26 mouse cellular contexts compared by ENCODE assay signal in the genomic region with DNA sequence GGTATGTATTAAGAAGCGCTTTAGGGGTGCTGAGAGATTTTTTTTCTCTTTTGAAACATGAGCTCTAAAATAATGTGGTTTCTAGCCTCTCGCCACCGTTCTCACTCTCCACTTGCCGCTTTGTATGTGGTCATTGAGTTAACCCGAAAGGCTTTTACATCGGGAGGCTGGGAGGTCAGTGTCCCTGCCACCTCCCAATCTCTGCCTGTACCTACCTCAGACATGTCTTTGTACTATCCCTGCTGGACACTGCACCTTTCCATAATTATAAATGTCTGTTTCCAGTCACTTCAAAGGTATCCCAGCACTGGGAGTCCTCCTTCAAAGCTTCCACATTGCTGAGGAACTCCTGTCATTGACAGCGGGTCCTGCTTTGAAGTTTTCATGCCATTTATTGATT.
DNase-seq lines count a peak whose midpoint lies in the region; ATAC-seq and TF ChIP-seq lines count a peak whose summit lies in the region.
"Had no signal": no experiment of that assay in that cellular context is flagged by ENCODE, and none has a peak within 500 bp of the region (broad histone marks: within the 10 kb centered on the region; RNA-seq: fewer than 3 reads in every experiment).

No protein-coding gene starts in this region.

- H3K9ac ChIP-seq in forebrain, embryonic 13.5 days, result no peak overlapping the region
- H3K9ac ChIP-seq in forebrain, postnatal 0 days, result no peak overlapping the region
- no peak overlapping the region for H3K9ac ChIP-seq in midbrain, embryonic 15.5 days
- H3K9ac ChIP-seq: kidney, embryonic 15.5 days; limb, embryonic 12.5 days; liver, postnatal 0 days; neural tube, embryonic 13.5 days had no signal

- TF ChIP-seq CTCF in forebrain, postnatal 0 days (IDR thresholded peaks at IDR 0.05; ENCODE audit: low read depth), result no peak
- TF ChIP-seq CTCF in brain, embryonic 14.5 days (IDR thresholded peaks at IDR 0.05; ENCODE audit: borderline replicate concordance, extremely low read depth, insufficient read depth, insufficient read length), result no peak

- DNase-seq in forebrain, postnatal 0 days, result no peak
- DNase-seq in brain, embryonic 14.5 days (ENCODE audit: low read depth), result peak; percentile 63
- peak; percentile 39 for DNase-seq in mesoderm, embryonic 11.5 days (ENCODE audit: low read depth, low spot score)
- no peak for DNase-seq in ovary, adult 18-20 months (ENCODE audit: low spot score)
- no peak for DNase-seq in urinary bladder, postnatal 36 days (ENCODE audit: low spot score in 2 of 2)
- DNase-seq: adrenal gland, adult 8-10 months; cerebellum, adult 8-10 months; heart, postnatal 4 days; kidney, postnatal 36 days; layer of hippocampus, postnatal 36 days; liver, postnatal 0 days; thymus, adult 18-20 months; thymus, postnatal 36 days had no signal

- H3K36me3 ChIP-seq in forebrain, embryonic 13.5 days (ENCODE audit: poor library complexity, severe bottlenecking), result no peaks in the 10 kb centered on the region
- H3K36me3 ChIP-seq in forebrain, postnatal 0 days (ENCODE audit: insufficient read depth), result no peaks in the 10 kb centered on the region
- no peaks in the 10 kb centered on the region for H3K36me3 ChIP-seq in midbrain, embryonic 15.5 days (replicated peaks)
- H3K36me3 ChIP-seq: G1E; kidney, embryonic 15.5 days; limb, embryonic 12.5 days; neural tube, embryonic 13.5 days had no signal

- H3K4me3 ChIP-seq in forebrain, embryonic 13.5 days, result no peak overlapping the region
- no peak overlapping the region for H3K4me3 ChIP-seq in forebrain, postnatal 0 days (ENCODE audit: low read depth, low read length)
- no peak overlapping the region for H3K4me3 ChIP-seq in midbrain, embryonic 15.5 days
- H3K4me3 ChIP-seq: kidney, embryonic 15.5 days; limb, embryonic 12.5 days; neural tube, embryonic 13.5 days had no signal

- no peak overlapping the region for H3K27ac ChIP-seq in forebrain, embryonic 13.5 days
- no peak overlapping the region for H3K27ac ChIP-seq in forebrain, postnatal 0 days (ENCODE audit: low read depth, low read length)
- no peak overlapping the region for H3K27ac ChIP-seq in midbrain, embryonic 15.5 days
- H3K27ac ChIP-seq: kidney, embryonic 15.5 days; limb, embryonic 12.5 days; macrophage; neural tube, embryonic 13.5 days had no signal

- H3K9me3 ChIP-seq in forebrain, embryonic 13.5 days (replicated peaks), result no peaks in the 10 kb centered on the region
- H3K9me3 ChIP-seq in forebrain, postnatal 0 days (ENCODE audit: low read length), result no peaks in the 10 kb centered on the region
- H3K9me3 ChIP-seq in midbrain, embryonic 15.5 days, result no peaks in the 10 kb centered on the region
- H3K9me3 ChIP-seq: G1E; kidney, embryonic 15.5 days; limb, embryonic 12.5 days; neural tube, embryonic 13.5 days had no signal

- H3K4me2 ChIP-seq in forebrain, embryonic 13.5 days, result no peak overlapping the region
- H3K4me2 ChIP-seq in forebrain, postnatal 0 days (ENCODE audit: low read depth), result no peak overlapping the region
- H3K4me2 ChIP-seq in midbrain, embryonic 15.5 days, result no peak overlapping the region
- H3K4me2 ChIP-seq: kidney, embryonic 15.5 days; limb, embryonic 12.5 days; liver, embryonic 11.5 days; neural tube, embryonic 13.5 days had no signal

- peak; percentile 59; the same call in 1 of the 2 replicates for ATAC-seq in forebrain, embryonic 13.5 days
- no peak for ATAC-seq in forebrain, postnatal 0 days
- peak; percentile 75; the same call in 1 of the 2 replicates for ATAC-seq in midbrain, embryonic 15.5 days (replicated peaks)
- ATAC-seq in monocyte, adult 5-6 weeks (replicated peaks; ENCODE audit: insufficient number of reproducible peaks, low FRiP score, low TSS enrichment, poor library complexity, severe bottlenecking), result no peak
- ATAC-seq: intestine, postnatal 0 days; liver, postnatal 0 days; lung, postnatal 0 days; Patski had no signal

- WGBS in forebrain, embryonic 13.5 days, result 60% methylated on average over 7 of the region's 7 CpGs
- WGBS in forebrain, postnatal 0 days, result 65% methylated on average over 7 of the region's 7 CpGs
- WGBS in midbrain, embryonic 15.5 days, result 67% methylated on average over 7 of the region's 7 CpGs

- TF ChIP-seq POLR2A in brain, embryonic 14.5 days (IDR thresholded peaks at IDR 0.05; ENCODE audit: borderline replicate concordance, extremely low read depth, insufficient read depth, insufficient read length, poor library complexity, severe bottlenecking), result no peak

- no peaks in the 10 kb centered on the region for H3K27me3 ChIP-seq in forebrain, embryonic 13.5 days
- no peaks in the 10 kb centered on the region for H3K27me3 ChIP-seq in forebrain, postnatal 0 days (ENCODE audit: insufficient read depth, low read length)
- H3K27me3 ChIP-seq in midbrain, embryonic 15.5 days (replicated peaks), result no peaks in the 10 kb centered on the region
- H3K27me3 ChIP-seq: CH12.LX; kidney, embryonic 15.5 days; limb, embryonic 12.5 days; neural tube, embryonic 13.5 days; Patski had no signal

- no peaks in the 10 kb centered on the region for H3K4me1 ChIP-seq in forebrain, embryonic 13.5 days
- H3K4me1 ChIP-seq in forebrain, postnatal 0 days (ENCODE audit: insufficient read depth), result no peaks in the 10 kb centered on the region
- H3K4me1 ChIP-seq in midbrain, embryonic 15.5 days, result no peaks in the 10 kb centered on the region
- H3K4me1 ChIP-seq: kidney, embryonic 15.5 days; limb, embryonic 12.5 days; neural tube, embryonic 13.5 days had no signal

Comparison
In these comparisons a context has a peak if more than half of its experiments do, and no peak if none do; other contexts are left out.
1. ATAC-seq: peak in forebrain, embryonic 13.5 days (single experiment) and midbrain, embryonic 15.5 days (single experiment); none in forebrain, postnatal 0 days (single experiment) and monocyte, adult 5-6 weeks (single experiment).
2. DNase-seq: peak in brain, embryonic 14.5 days (single experiment) and mesoderm, embryonic 11.5 days (single experiment); none in forebrain, postnatal 0 days (single experiment), ovary, adult 18-20 months (single experiment) and urinary bladder, postnatal 36 days (0 of 2).